Mouse (Mus musculus) right cerebral cortex, adult 2 months (tissue): ENCODE measurements around the gene Timp2.

Experiments
- DNase-seq, 2 experiments: peaks; one replicate each; pipeline ENCODE4 v3.0.0; 2021 to 2022; ENCODE audit warnings: low spot score in 2 of 2

Timp2 gene

GRCm38 (mm10) chr11:118295026-118295425 is 60.5 kb downstream of the Timp2 start:
- DNase-seq: no peak

DNA sequence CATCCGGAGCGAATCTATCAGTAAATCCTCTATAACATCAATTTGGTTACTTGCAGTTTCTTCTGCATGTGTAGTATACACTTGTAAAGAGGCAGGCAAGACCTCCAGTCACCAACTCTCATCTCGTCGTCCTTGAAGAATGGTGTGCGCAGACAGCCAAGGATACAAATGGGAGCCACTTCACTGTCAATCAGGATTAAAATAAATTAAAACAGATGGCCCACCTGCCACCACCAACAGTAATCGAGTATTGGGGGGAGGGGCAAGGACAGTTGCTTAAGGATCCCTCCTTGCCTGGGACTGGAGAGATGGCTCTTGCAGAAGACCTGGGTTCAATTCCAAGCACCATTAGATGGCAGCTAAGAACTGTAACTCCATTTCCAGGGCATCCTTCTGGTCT is 62.9 kb downstream of the Timp2 start:
- DNase-seq: no peak

DNA sequence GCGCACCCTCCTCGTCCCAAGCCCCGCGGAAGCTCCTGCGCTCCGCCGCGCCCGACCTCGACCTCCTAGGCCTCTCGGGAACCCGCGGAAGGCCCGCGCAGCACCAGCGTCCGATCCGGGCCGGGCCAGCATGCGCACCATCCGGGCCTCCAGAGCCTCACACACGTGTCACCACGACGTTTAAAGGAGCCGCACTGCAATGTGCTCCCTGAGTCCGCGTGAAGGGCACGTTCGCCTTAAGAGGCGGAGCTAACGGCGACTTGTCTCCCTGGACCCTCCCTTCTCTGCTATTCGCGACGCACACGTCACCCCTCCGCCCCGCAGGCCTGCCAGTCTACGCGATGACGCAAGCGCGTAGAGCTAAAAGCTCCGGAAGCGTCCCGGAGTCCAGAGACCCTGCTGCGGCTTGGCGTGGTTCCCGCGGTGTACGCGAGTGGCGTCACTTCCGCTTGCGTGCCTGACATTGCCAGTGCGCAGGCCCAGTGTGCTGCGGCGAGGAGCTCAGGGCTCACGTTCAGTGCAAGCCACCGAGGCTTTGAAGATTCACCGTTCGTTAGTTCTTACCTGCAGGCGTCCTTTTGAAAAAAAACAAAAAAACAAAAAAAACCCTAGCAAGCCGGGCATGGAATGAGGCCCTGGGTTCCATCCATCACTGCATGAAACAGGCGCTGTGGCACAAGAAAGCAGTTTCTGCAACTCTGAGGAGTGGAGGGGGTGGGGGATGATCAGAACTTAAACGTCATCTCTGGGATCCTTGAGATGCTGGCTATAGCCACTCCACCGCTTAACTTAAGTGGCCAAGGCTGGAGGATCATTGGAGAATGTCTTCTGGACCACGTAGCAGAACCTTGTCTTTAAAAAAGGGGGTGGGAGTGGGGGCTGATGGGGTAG is 65.3 kb downstream of the Timp2 start, which contains the start of gene Usp36:
Gene Usp36 (minus strand): TSS at position 246 of the 891 bp plus-strand sequence.
- peak; percentile 99 to 100 for DNase-seq

GRCm38 (mm10) chr11:118289562-118289961 is 66.0 kb downstream of the Timp2 start:
- DNase-seq: no peak

- DNase-seq: no peak
These were observed 66.5 kb downstream of the Timp2 start for GRCm38 (mm10) chr11:118289037-118289511.

DNA sequence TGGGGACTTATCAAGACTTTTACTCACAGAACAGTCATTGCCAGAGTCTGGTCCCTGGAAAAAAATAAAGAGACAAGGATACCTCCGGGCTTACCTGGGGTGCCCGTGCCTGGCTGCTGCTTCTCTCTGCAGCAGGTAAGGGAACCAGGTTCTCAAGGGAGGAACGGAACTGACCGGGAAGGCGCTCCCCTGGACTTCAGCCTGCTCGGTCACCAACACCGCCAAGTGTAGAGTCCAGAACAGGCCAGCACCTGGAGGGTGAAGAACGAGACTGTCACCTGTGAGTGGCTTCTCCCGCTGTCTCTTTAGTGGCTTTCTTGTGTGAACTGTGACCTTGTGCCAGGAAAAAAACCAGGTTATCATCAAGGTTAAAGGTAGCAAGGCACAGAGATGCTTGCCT is 68.0 kb downstream of the Timp2 start:
- no peak for DNase-seq

GRCm38 (mm10) chr11:118286434-118286833 is 69.1 kb downstream of the Timp2 start:
- no peak for DNase-seq

DNA sequence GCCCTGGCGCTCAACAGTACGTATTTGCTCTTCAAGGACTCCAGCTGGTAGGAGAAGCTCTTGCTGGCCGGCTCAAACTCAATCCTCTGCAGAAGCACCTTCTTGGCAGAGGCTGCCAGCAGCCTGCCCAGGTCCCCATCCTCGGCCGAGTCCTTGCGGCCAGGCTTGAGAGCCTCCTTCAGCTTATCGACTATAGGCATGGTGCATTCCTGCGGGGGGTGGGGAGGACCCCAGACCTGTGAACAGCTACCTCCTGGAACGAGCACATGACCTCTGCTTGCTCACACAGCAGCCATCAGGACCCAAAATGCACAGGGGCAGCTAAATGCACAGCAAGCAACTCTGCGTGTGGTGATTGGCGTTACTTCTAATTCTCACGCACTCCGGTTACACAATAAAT is 69.7 kb downstream of the Timp2 start:
- no peak for DNase-seq

DNA sequence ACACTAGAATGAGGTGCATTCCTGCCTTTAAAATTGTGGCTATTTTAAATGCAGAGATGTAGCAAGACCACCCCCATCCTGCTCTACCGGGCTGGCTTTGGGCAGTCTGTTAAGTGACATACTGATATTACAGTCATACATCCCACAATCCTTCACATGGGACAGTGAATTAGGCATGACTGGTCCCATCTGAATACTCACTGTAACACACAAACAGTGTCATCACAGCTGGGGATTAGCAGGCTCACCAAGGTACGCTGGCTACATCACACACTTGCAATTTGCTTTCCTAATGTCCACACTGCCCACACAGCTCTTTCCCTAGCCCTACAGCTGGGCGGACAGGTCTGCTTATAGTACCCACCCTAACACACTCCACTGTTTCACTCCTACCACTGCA is 75.3 kb downstream of the Timp2 start:
- DNase-seq: no peak

DNA sequence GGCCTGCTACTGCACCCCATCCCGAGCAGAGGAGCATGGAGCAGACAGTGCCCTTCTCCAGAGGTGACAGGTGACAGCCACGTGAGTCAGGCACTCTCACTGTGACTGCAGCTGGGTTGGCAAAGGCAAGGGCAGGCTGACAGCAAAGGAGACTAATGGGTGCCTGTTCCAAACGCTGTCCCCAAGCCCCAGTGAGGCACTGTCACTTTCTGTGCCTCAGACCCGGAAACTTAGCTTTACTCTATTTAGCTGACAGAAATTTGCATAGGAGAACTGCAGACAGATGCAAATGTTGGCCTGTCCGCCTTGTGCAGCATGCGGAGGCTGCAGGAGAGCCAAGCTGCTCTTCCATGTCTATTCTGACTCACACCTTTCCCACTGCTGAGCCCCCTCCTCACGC is 79.2 kb downstream of the Timp2 start:
- DNase-seq: peak in 1 of 2 experiments; percentile 28

DNA sequence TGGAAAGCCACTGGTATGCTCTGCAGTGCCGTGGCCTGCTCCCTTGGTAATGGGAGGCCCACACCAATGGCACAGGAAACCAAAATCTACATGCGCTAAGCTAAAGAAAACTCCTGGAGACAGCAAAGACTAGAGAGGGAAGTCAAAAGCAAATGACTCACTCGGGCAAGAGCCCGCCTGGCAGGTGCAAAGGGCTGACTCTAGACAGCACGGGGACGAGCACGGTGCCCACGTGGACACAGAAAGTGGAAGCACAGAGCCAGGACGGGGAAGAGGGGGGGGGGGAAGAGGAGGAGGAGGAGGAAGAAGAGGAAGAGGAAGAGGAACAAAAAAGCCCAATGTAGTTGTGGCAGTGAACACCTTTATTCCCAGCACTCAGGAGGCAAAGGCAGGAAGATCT is 80.4 kb downstream of the Timp2 start:
- no peak for DNase-seq

DNA sequence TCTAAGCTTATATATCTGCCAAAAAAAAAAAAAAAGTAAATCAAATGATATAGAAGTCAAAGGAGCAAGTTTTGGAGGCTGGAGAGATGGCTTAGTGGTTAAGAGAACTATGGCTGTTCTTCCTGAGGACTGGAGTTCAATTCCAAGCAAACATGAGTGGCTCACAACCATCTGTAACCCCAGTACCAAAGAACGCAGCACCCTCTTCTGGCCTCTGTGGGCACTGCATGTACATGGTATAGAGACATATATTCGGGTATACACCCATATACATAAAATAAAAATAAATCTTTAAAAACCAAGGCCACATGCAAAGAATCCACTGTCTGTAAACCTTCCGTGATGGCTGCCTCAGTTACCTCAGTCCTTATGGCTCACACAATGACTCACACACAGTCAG is 85.7 kb downstream of the Timp2 start:
- DNase-seq: peak; percentile 41 to 52

GRCm38 (mm10) chr11:118266666-118267046 is 88.9 kb downstream of the Timp2 start:
- DNase-seq: no peak

- no peak for DNase-seq
These were observed 89.4 kb downstream of the Timp2 start for GRCm38 (mm10) chr11:118266044-118266665.

DNA sequence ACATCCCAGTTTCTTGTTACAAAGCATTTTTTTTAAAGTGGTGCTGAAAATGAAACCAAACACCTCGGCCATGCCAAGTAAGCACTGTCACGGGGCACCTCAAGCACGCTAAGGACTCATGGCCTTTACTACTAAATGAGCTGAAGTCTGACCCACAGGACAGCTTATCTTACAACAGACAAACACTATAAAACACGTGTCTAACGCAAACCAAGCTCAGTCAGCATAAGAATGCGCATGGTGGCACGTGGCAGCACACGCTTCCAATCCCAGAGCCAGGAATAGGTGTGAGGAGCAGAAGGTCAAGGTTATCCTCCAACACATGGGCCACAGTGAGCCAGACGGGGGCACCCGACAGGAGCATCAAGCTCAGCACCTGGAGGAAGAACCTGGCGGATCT is 89.9 kb downstream of the Timp2 start:
- DNase-seq: no peak

GRCm38 (mm10) chr11:118263146-118263545 is 92.4 kb downstream of the Timp2 start:
- peak in 1 of 2 experiments; percentile 20 for DNase-seq

DNA sequence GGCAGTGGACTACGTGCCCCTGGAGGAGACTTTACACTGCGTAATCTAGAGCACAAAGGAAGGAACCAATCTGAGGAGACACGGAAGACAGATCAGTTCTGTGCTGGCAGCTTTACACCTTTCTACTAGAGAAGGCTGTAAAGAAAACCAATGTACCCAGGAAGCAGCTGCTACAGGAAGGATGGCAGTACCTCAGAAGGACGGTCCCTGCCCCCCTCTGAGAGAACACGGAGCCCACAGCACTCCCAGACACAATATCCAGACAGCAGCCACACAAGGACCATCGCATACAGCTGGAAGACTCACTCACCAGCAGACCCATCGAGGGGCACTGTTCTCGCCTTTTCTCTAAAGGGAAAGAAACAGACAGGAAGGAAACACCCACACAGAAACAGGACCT is 95.5 kb downstream of the Timp2 start:
- DNase-seq: no peak

DNA sequence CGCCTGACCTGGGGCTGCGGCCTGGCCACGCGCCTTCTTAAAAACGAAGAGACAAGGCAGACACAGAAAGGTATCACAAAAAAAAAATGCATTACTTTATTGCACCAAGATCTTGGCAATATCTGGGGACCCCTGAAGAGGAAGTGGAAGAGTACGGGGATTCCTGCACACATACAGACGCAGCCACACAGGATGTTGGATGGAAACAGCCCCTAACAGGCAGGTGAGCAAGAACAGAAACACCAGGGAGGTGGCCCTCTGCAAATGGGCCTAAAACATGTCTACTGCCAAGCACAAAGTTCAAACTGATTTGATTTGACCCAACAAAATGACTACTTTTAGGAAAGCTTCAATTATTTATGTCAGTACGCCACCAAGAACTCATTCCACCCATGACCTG is 96.0 kb downstream of the Timp2 start:
- no peak for DNase-seq

GRCm38 (mm10) chr11:118256371-118256770 is 99.2 kb downstream of the Timp2 start:
- no peak for DNase-seq

- peak; percentile 53 to 66 for DNase-seq
These were observed 101.2 kb downstream of the Timp2 start for GRCm38 (mm10) chr11:118254159-118254951.

DNA sequence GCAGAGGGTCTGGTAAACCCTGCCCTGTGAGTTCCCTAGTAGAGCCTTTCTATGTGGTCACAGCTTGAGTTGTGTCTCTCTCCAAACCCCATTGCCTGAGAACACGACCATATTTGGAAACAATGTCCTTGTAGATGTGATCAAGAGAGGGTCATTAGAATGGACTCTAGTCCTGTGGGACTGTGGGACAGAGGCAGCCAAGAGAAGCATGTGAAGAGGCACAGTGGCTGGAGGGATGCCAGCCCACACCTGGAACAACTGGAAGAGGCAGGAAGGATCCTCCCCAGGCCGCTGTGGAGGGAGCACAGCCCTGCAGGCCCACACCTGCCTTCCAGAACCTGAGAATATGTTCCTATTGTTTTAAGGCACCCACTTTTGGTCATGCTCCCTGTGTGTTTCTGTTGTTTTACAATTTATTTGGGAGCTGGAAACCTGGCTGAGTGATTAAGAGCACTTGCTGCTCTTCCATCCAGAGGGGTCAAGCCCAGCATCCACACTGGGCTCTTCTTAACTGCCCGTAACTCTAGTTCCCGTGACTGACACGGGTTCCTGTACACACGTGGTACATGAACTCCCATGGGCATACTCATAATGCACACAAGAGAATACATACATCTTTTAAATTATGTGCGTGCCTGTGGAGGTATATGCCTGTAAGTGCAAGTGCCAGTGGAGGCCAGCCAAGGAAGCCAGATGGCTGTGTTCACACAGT is 101.9 kb downstream of the Timp2 start:
- no peak for DNase-seq
